21 mouse cellular contexts compared by ENCODE assay signal in the genomic region with DNA sequence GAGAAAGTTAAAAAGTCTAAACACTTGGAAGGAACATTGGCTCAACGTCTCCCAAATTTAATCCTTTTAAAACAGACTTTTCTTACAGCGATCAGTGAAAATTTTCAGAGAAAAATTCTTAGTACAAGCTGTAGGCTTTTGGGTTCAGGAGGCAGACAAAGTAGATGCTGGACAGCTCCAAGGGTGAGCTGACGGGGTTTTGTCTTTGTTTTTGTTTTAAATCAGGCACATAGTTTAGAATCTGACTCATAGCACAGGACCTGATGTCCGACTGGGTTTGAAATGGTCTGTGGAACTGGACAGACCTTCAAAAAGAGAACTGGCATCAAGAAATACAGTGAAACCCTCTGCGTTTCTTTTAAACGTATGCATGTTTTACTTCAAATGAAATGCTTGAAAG.
DNase-seq lines count a peak whose midpoint lies in the region; ATAC-seq lines count a peak whose summit lies in the region.
"Had no signal": no experiment of that assay in that cellular context is flagged by ENCODE, and none has a peak within 500 bp of the region (broad histone marks: within the 10 kb centered on the region; RNA-seq: fewer than 3 reads in every experiment).

No protein-coding gene starts in this region.

- H3K27ac ChIP-seq in midbrain, embryonic 14.5 days (replicated peaks; ENCODE audit: low read depth, low read length) = no peak overlapping the region
- H3K27ac ChIP-seq in midbrain, embryonic 13.5 days = no peak overlapping the region
- H3K27ac ChIP-seq in hindbrain, embryonic 16.5 days (ENCODE audit: low read depth, low read length) = no peak overlapping the region
- H3K27ac ChIP-seq: forebrain, embryonic 12.5 days; hindbrain, embryonic 14.5 days; left cerebral cortex, adult 2 months; limb, embryonic 12.5 days; liver, embryonic 14.5 days; stomach, postnatal 0 days had no signal

- no peak overlapping the region for H3K9ac ChIP-seq in midbrain, embryonic 14.5 days (replicated peaks; ENCODE audit: low read length)
- H3K9ac ChIP-seq in midbrain, embryonic 13.5 days (replicated peaks) = no peak overlapping the region
- no peak overlapping the region for H3K9ac ChIP-seq in hindbrain, embryonic 16.5 days (ENCODE audit: low read depth, low read length)
- H3K9ac ChIP-seq: forebrain, embryonic 12.5 days; hindbrain, embryonic 14.5 days; limb, embryonic 12.5 days; liver, embryonic 14.5 days had no signal

- WGBS in midbrain, embryonic 14.5 days = 68% methylated on average over 6 of the region's 6 CpGs
- WGBS in midbrain, embryonic 13.5 days = 66% methylated on average over 6 of the region's 6 CpGs
- WGBS in hindbrain, embryonic 16.5 days = 69% methylated on average over 6 of the region's 6 CpGs

- no peak for ATAC-seq in midbrain, embryonic 14.5 days (ENCODE audit: low FRiP score, low TSS enrichment)
- no peak for ATAC-seq in midbrain, embryonic 13.5 days
- ATAC-seq in hindbrain, embryonic 16.5 days = no peak
- ATAC-seq: intestine, embryonic 16.5 days had no signal

- no peak overlapping the region for H3K4me3 ChIP-seq in midbrain, embryonic 14.5 days (replicated peaks; ENCODE audit: low read depth, low read length)
- no peak overlapping the region for H3K4me3 ChIP-seq in midbrain, embryonic 13.5 days (replicated peaks)
- H3K4me3 ChIP-seq in hindbrain, embryonic 16.5 days (ENCODE audit: low read length) = no peak overlapping the region
- H3K4me3 ChIP-seq: forebrain, embryonic 12.5 days; left cerebral cortex, adult 2 months; limb, embryonic 12.5 days had no signal

- no peaks in the 10 kb centered on the region for H3K4me1 ChIP-seq in midbrain, embryonic 14.5 days (ENCODE audit: control insufficient read depth, insufficient read depth, low read length)
- no peaks in the 10 kb centered on the region for H3K4me1 ChIP-seq in midbrain, embryonic 13.5 days (replicated peaks)
- no peaks in the 10 kb centered on the region for H3K4me1 ChIP-seq in hindbrain, embryonic 16.5 days (ENCODE audit: control insufficient read depth, insufficient read depth, low read depth, low read length)
- H3K4me1 ChIP-seq: forebrain, embryonic 12.5 days; limb, embryonic 12.5 days had no signal

- peak; percentile 29 for DNase-seq in adrenal gland, postnatal 14 days
- DNase-seq in adrenal gland, adult 8-10 months = no peak
- peak; percentile 2 for DNase-seq in midbrain, embryonic 14.5 days
- peak; percentile 33 for DNase-seq in R1 (ENCODE audit: low read depth, low spot score)
- no peak for DNase-seq in kidney, adult 11 months
- DNase-seq: cerebellum, postnatal 14 days; gastrocnemius, postnatal 25 days; heart, postnatal 14 days; kidney, postnatal 14 days; lung, postnatal 10 days; thymus, postnatal 14 days had no signal

- no peak overlapping the region for H3K4me2 ChIP-seq in midbrain, embryonic 14.5 days (ENCODE audit: low read length)
- H3K4me2 ChIP-seq in midbrain, embryonic 13.5 days (replicated peaks) = no peak overlapping the region
- H3K4me2 ChIP-seq in hindbrain, embryonic 16.5 days (ENCODE audit: low read length) = no peak overlapping the region
- H3K4me2 ChIP-seq: forebrain, embryonic 12.5 days; heart, embryonic 11.5 days; hindbrain, embryonic 14.5 days; limb, embryonic 12.5 days had no signal

- no peaks in the 10 kb centered on the region for H3K27me3 ChIP-seq in midbrain, embryonic 14.5 days (ENCODE audit: control insufficient read depth, insufficient read depth, low read length)
- H3K27me3 ChIP-seq in midbrain, embryonic 13.5 days = no peaks in the 10 kb centered on the region
- H3K27me3 ChIP-seq in hindbrain, embryonic 16.5 days (replicated peaks; ENCODE audit: control insufficient read depth, insufficient read depth, low read length) = no peaks in the 10 kb centered on the region
- H3K27me3 ChIP-seq: forebrain, embryonic 12.5 days; limb, embryonic 12.5 days had no signal

- no peaks in the 10 kb centered on the region for H3K36me3 ChIP-seq in midbrain, embryonic 14.5 days (ENCODE audit: control insufficient read depth, insufficient read depth, low read length)
- H3K36me3 ChIP-seq in midbrain, embryonic 13.5 days = no peaks in the 10 kb centered on the region
- H3K36me3 ChIP-seq in hindbrain, embryonic 16.5 days (ENCODE audit: control insufficient read depth, insufficient read depth, low read length) = no peaks in the 10 kb centered on the region
- H3K36me3 ChIP-seq: forebrain, embryonic 12.5 days had no signal

- no peaks in the 10 kb centered on the region for H3K9me3 ChIP-seq in midbrain, embryonic 14.5 days (ENCODE audit: control insufficient read depth, low read length)
- H3K9me3 ChIP-seq in midbrain, embryonic 13.5 days = no peaks in the 10 kb centered on the region
- no peaks in the 10 kb centered on the region for H3K9me3 ChIP-seq in hindbrain, embryonic 16.5 days (ENCODE audit: control insufficient read depth, low read length)
- H3K9me3 ChIP-seq: forebrain, embryonic 12.5 days; limb, embryonic 12.5 days had no signal

Comparison
In these comparisons a context has a peak if more than half of its experiments do, and no peak if none do; other contexts are left out.
1. DNase-seq: peak in adrenal gland, postnatal 14 days (single experiment), midbrain, embryonic 14.5 days (single experiment) and R1 (single experiment); none in adrenal gland, adult 8-10 months (single experiment) and kidney, adult 11 months (single experiment).